In the genomic region with DNA sequence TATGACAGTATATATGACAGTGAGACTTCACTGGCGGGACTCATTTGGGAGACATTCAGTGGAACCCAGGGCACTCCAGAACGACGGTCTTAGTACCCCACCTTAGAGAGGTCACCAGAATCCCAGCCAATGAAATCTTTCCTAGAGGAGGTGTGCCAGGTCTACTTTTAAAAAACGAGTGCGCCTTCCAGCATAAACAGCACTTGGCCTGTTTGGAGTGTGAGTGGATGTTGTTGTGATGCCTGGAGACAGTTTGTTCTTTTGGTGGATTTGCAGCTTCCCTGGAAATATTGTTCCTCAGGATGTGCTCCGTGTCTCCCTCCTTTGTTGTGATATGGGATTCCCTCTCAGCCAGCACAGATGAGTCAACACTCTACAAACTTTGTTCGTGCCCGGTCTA, we compare ENCODE assay signal across 14 mouse cellular contexts.
"Had no signal": no experiment of that assay in that cellular context is flagged by ENCODE, and none has a peak within 500 bp of the region (broad histone marks: within the 10 kb centered on the region; RNA-seq: fewer than 3 reads in every experiment).

No protein-coding gene starts in this region.

- H3K9me3 ChIP-seq: limb, embryonic 12.5 days; limb, embryonic 15.5 days had no signal

- H3K9ac ChIP-seq: limb, embryonic 12.5 days; limb, embryonic 15.5 days; liver, embryonic 14.5 days; liver, postnatal 0 days had no signal

- H3K27ac ChIP-seq: limb, embryonic 12.5 days; limb, embryonic 15.5 days; liver, embryonic 14.5 days had no signal

- H3K27me3 ChIP-seq: limb, embryonic 12.5 days; limb, embryonic 15.5 days had no signal

- H3K36me3 ChIP-seq: limb, embryonic 12.5 days; limb, embryonic 15.5 days had no signal

- DNase-seq: kidney, adult 2 months; kidney, postnatal 10 days; kidney, postnatal 36 days; left cerebral cortex, postnatal 4 days; liver, postnatal 0 days; midbrain, embryonic 14.5 days; thymus, adult 18-20 months; thymus, postnatal 36 days had no signal

- H3K4me2 ChIP-seq: limb, embryonic 12.5 days; limb, embryonic 15.5 days; liver, embryonic 11.5 days; midbrain, embryonic 11.5 days had no signal

- ATAC-seq: intestine, postnatal 0 days; liver, postnatal 0 days had no signal

- H3K4me3 ChIP-seq: limb, embryonic 12.5 days; limb, embryonic 15.5 days had no signal
